Mouse (Mus musculus): ENCODE results near the gene Cdkn1a.
"Not testable (repeated sequence)": the region's sequence is repeated elsewhere in the genome, so short reads cannot be mapped to it uniquely, and the experiment has no call there.

The Cdkn1a gene

GRCm38 (mm10) chr17:29059581-29059980 lies 31.2 kb upstream of the Cdkn1a start:
- DNase-seq (ENCODE audit: low spot score), result no peak

DNA sequence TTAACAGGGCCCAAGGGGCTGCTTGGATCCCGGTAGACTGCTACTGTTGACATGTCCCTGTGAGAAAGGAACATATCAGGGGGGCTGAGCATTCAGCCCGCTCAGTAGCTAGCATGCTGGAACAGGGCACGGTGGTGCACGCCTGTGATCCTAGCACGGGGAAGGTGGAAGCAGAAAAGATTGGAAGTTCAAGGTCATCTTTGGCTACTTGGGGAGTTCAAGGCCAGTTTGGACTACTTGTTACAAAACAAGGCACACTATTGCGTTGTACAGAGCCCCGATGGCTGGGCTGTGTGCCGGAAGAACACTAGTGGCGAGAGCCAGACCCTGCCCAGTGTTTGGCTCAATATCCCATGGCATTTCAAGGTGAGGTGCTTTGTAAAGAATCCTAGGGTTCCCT lies 29.8 kb upstream of the Cdkn1a start:
- DNase-seq (ENCODE audit: low spot score), result no peak

DNA sequence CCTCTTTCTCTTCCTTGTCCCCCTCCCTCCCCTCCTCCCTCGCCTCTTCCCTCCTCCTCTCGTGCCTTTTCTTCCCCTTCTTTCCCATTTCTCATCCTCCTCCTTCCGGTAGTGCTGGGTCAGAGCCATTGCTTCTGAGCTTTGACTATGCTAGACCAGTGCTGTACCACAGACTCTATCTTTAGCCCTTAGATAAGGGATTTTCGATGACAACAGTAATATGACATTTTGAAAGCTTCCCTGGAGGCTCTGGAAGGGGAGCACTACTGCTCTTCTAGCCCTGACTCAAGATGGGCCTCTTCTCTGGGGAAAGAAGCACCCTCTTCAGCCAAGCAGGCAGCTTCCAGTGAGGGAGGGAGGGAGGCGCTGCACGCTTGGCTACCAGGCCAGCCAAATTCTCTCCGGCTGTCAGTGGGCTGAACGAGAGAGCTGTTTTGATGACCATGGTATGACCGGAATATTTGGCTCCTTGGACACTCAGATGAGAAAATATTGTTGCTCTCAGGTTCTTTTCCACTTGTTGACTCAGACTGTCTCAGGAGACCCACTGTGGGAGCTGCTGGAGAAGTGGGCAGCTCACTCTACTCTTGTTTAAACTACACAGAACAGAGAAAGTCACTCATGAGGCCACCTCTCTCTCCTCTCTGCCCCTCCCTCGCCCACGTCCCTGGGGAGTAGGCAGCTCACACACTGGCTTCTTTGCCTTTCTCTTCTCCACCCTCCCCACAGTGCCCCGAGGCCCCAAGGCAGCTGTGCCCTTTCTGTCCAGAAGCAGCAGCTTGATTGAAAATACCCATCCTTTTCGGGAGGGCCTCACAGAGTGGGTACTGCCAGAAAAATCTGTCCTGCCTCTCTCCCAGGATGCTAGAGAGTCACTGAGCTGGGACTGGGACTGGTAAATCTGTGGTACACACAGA lies 28.4 kb upstream of the Cdkn1a start:
- no peak for DNase-seq (ENCODE audit: low spot score)

DNA sequence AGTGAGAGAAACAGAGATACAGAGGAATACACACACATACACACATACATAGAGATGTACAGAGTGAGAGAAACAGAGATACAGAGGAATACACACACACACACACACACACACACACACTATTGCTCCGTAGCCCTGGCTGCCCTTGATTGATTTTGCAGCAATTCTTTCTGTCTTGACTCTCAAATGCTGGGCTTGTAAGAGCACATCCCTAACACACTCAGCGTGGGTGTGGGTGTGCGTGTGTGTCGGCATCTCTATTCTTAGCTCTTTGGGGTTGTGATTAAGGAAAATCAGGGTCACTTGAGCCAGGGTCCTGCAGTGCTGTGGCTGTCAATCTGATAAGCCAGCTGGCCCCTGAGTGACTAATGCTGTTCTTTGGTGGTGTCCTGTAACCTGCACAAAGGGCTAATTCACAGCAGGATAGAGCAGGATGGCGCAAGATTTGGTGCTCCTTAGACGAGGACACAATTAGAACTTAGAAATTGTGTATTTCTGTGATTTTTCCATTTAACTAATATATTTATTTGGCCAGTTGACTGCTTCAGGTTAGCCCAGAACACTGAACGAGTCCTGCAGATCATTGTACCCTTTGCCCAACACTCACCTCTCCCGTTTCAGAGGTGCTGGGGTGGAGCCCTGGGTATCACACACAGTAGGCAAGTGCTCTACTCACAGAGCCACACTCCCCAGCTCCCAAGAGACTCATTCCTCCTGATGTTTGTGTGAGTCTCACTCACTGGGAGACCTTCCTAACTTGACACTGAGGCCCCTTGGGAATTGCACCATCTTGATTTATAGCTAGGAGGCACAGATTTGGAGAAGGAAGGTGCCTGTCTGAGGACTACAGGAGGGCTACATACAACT lies 27.4 kb upstream of the Cdkn1a start:
- no peak for DNase-seq (ENCODE audit: low spot score)

DNA sequence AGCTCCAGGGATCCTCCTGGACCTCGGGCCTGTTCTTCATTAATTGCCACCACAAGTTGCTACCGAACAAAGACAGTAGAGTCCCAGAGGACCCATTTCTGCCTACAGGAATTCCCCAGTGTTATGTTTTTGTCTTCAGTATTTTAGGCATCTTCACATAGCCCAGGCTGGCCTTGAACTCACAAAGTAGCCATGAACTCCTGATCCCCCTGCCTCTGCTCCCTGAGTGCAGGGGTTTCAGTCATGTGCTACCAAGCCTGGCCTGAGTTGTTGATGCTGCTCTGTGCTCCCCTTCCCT lies 26.8 kb upstream of the Cdkn1a start:
- no peak for DNase-seq (ENCODE audit: low spot score)

GRCm38 (mm10) chr17:29065245-29065940 lies 25.4 kb upstream of the Cdkn1a start:
- no peak for DNase-seq (ENCODE audit: low spot score)

DNA sequence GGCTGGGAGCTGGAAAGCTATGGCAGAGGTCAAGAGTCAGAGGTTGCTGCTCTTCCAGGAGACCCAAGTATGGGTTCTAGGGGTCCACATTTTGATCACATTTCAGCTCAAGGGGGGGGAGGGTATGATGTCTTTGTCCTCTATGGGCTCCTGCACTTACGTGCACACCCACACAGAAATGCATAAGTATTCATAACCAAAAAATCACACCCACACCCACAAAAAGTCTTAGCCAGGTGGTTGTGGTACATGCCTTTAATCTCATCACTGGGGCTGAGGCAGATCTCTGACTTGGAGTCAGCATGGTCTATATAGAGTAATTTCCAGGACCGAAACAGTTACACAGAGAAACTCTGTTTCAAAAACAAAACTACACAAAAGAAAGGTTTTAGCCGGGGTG lies 24.8 kb upstream of the Cdkn1a start:
- DNase-seq (ENCODE audit: low spot score), result no peak

DNA sequence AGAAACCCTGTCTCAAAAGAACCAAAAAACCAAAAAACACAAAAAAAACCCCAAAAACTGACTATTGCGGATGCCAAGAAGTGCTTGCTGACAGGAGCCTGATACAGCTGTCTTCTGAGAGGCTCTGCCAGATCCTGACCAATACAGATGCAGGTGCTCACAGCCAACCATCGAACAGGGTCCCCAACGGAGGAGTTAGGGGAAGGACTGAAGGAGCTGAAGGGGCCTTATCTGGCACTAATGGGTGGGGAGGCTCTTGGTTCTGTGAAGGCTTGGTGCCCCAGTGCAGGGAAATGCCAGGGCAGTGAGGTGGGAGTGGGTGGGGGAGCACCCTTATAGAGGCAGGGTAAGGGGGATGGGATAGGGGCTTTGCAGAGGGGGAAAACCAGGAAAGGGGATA lies 23.4 kb upstream of the Cdkn1a start:
- not testable (repeated sequence) for DNase-seq (ENCODE audit: low spot score)

GRCm38 (mm10) chr17:29067847-29068246 lies 22.9 kb upstream of the Cdkn1a start:
- DNase-seq (ENCODE audit: low spot score), result no peak

DNA sequence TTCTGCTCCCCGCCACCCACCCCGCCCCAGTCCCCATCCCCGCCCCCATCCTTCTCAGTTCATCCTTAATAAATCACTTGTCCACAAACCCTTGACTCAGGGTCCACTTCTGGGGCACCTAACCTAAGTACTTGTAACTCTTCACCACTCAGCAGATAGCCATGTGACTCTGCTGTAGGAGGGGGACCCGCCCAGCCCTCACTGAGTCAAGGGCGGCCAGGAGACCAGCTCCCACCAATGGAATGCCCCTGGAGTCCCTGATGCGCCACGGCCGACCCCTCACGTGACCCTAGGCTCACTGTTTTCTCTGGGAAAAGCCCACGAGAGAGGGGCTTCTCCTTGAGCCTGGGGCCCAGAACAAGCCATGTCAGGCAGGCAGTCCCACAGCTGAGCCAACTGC lies 21.7 kb upstream of the Cdkn1a start:
- DNase-seq (ENCODE audit: low spot score), result no peak

DNA sequence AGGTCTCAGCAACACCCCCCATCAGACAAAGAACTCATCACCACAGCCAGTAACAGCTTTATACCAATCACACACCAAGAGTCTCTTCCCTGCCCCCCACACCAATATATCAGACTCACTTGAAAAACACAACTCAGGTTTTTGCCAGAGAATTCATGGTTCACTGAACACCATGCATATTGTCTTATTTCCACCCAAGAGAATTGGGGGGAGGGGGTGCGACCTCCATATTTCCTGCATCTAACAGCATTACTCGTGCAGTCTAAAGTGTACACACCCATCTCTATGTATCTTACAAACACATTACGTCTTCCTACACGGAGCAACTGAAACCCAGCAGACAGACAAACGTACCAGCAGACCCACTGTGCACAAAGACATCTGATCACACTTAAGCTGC lies 19.0 kb upstream of the Cdkn1a start:
- DNase-seq (ENCODE audit: low spot score), result no peak

- no peak for DNase-seq (ENCODE audit: low spot score)
These were observed 18.0 kb upstream of the Cdkn1a start for GRCm38 (mm10) chr17:29072701-29073307.

- DNase-seq (ENCODE audit: low spot score), result no peak
These were observed 17.5 kb upstream of the Cdkn1a start for GRCm38 (mm10) chr17:29073313-29073712.

DNA sequence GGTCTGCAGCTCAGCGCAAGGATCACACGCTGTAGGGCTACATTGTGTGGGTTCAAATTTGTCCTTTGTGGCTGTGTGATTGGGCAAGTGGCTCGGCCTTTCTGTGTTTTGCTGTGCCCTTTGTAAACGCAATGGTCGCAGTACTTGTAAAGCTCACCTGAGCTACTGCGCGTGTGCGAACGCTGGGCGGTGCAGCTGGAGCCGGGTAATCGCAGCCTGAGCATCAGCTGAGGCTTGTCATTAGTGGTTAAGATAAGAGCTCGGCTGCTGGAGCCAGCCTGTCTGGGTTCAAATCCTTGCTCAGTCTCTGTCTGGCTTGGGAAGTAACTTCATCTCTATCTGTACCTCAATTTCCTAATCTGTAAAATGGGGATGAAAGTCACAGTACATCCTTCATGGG lies 16.7 kb upstream of the Cdkn1a start:
- no peak for DNase-seq (ENCODE audit: low spot score)

- no peak for DNase-seq (ENCODE audit: low spot score)
These were observed 14.5 kb upstream of the Cdkn1a start for GRCm38 (mm10) chr17:29076235-29076634.

DNA sequence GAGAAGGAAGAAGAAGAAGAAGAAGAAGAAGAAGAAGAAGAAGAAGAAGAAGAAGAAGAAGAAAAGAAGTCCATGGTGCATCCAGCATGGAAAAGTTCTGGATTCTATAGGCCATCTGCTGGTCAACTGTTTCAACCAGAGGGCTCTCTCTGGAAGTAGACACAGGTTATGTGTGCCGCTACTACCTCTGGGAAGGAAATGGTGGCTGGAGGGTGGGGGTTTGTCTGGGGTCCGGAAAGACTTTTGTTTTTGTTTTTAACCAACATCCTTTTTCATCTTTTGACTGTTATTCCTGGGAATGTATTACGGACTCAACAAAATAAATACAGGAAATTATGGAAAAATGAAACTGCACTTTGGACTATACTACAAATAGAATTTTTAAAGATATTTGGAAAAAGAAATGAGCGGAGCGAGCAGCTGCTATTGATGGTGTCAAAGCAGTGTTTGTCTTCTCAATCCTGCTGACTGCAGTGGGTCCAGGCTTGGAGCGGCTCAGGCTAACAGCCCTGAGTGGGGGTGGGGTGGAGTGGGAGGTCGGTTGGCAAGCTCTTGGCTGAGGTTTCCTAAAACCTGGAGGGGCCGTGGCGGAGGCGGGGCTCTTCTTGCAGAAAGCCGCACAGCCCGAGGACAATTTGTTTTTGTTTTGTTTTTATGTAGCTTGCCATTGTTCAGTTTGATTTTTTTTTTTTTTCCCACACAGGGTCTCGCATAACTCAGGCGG lies 12.8 kb upstream of the Cdkn1a start:
- no peak for DNase-seq (ENCODE audit: low spot score)

DNA sequence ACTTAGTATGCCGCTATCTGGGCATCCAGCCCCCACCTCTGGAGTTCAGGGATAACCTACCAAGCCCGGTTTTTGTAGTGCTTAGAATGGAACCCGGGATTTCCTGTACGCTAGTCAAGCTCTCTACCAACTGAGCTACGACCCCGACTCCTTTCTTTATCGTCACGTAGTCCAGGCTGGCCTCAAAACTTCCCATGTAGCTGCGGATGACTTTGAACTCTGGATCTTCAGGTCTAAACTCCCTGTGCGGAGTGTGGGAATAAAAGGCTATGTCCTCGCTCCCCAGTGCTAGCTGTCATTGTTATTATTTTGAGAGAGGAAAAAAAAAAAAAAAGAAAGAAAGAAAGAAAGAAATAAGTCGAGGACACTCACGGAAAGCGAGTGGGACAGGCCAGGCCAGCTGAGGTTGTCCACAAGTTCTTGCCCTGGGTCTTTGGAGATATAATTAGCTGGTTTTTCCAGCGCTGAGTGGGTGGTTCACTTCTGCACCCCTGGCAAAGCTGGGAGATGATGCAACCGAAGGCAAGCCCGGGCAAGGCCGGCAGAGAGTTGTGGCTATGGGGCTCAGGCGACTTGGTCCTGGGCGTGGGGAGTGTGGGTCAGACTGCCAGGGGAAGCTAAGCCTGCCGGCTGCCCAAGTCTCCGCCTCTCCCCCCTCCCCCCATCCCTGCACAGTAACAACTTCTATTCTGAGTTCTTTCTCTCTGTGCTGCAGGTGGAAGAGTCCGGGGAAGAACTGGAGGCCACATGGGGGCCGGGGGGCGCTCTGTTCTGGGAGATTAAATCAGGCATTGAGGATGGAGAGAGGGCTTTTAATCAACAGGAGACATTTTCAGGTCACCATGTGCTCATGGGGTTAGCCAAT lies 12.0 kb upstream of the Cdkn1a start:
- peak; percentile 41 for DNase-seq (ENCODE audit: low spot score)

DNA sequence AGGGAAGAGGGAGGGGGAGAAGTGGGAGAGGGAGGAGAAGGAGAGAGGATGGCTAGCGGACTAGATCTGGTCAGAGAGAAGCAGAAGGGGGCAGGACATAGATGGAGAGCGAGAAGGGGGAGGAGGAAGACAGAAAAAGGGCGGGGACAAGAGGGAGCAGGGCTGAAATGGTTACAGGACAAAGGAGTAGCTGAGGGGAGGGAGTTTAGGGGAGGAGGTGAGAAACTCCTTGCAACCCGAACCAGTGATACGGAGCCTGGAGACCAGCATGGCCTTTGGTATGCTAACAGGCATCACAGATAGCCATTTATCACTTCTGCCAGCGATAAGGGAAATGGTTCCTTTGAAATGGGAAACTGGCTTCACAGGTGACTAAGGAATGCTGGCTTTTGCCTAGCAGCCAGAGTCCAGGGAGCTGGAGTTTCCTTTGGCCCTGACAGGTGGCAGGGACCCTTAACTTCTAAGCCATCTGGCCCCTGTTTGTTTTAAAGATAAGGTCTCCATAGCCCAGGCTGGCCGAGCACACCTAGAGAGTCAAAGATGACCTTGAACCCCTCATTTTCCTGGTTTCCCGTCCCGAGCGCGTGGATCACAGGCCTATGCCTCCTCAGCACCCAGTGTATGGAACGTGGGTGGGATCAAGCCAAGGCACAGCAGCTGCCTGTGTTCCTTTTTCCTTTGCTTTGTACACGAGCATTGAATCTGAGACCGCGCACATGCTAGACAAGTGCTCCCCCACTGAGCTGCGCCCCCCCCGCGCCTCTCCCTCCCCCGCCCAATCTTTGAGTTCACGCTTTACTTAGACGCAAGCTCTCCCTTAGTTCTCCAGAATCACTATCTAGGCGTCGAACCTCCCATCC lies 9.8 kb upstream of the Cdkn1a start:
- DNase-seq (ENCODE audit: low spot score), result peak; percentile 74

- DNase-seq (ENCODE audit: low spot score), result no peak
These were observed 9.0 kb upstream of the Cdkn1a start for GRCm38 (mm10) chr17:29081618-29082381.
